Mouse (Mus musculus): ENCODE measurements at regions not wholly inside any gene's neighbourhood (a gene's known extent, or its start where the extent isn't known, plus 50 kb on each side); places are given as distances from the start of the nearest gene placed in this dataset.

DNA sequence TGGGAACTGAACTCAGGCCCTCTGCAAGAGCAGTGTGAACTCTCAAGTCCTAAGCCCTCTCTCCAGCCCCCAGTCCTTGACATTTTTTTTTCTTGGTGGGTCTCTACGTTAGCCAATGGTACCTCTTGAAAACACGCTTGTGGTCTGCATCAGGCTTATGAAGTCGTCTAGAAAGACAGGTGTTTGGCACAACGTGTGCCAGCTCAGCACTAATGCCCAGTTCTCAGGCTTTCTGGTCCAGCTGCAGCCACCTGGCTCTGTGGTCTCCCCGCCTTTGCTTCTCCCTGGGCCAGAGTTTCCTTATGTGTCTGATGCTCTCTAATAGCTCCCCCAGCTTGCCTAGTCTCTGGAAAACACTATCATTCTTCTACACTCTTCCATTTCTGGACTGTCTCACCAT, 117.2 kb upstream of the Hes1 start:
- no peak for DNase-seq (ENCODE audit: low read depth, low spot score)

DNA sequence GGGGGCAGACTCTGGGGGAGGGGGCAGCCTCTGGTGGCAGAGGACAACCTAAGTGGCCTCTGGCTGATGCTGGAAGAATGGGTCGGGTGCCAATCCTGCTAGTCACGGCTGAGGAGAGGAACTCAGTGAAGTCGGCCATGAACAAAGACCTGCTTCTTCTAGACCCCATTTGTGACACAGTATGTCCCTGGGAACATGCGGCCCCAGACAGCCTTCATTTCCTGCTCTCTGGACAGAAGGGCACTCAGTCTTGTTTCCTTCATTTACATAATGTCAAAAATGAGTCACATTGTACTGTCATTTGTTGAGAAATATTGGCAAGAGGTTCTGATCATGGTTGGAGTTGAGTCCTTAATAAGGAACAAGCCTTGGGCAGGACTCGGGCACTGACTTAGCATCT, 116.5 kb upstream of the Hes1 start:
- no peak for DNase-seq (ENCODE audit: low read depth, low spot score)

DNA sequence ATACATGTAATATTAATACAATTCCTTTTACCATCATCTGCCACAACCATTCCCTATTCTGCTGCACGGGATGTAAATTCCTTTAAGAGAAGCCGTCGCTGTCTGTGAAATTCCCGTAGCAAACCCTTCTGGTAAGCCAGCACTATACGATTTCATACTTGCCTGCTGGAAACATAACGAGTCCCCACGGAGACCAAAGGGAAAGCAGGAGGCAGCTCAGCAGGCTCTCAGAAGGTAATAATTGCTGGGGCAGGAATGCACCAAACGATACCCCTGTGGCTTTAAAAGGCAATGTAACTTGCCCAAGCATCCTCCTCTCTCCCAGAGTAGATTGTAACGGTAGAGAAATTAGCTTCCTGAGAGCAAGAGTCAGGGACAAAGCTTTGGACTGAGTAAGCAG, 114.0 kb upstream of the Hes1 start:
- no peak for DNase-seq (ENCODE audit: low read depth, low spot score)

DNA sequence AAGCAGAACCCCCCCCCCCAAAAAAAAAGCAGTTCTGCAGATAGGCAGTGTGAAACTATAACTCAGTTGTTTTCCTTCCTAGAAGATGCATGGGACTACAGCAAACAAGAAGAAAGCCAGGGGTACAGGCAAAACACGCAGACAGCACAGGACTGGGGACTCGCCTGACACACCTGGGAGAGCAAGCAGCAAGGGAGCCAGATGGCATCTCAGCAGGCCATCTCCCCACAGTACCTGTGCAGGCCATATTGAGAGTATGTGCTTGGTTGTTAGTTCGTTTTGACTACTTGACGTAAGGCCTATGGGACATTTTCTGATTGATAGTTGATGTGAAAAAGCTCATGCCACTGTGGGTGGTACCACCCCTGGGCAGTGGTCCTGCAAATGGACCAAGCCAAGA, 113.4 kb upstream of the Hes1 start:
- DNase-seq (ENCODE audit: low read depth, low spot score), result no peak

DNA sequence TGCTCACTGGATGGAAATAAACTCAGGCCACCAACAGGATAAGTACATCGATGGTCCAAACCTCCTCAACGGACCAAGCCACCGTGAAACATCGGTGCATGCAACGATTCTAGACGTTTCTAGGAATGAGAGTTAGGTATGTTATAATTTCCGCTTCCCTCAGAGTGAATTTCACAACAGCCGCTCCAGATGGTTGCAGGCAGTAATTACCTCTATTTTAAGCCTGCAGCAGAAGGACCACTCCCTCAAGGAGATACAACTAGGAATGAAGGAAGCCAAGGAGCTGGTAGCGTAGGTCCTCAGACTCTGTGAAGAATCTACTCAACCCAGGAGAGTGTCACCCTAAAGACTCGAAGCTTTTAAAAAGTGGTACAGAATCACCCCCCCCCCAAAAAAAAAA, 109.5 kb upstream of the Hes1 start:
- DNase-seq (ENCODE audit: low read depth, low spot score), result no peak

DNA sequence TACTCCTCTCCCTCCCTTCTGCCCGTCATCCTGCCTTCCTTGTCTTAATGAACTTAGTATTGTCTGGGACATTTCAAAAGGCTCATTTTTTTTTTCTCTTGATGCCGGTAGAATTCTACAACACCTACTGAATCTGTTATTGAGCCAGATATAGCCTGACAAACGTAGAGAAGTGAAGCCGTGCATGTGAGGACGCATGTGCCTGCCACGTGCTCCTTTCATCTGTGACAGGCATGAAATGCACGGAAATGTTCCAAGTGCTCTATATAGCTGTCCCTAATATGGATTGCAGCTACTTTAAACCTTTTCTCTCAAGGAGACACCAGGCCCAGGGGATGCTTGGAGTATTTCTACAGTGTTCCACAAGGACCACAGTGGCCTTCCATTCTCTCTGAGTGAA, 107.3 kb upstream of the Hes1 start:
- DNase-seq (ENCODE audit: low read depth, low spot score), result no peak

DNA sequence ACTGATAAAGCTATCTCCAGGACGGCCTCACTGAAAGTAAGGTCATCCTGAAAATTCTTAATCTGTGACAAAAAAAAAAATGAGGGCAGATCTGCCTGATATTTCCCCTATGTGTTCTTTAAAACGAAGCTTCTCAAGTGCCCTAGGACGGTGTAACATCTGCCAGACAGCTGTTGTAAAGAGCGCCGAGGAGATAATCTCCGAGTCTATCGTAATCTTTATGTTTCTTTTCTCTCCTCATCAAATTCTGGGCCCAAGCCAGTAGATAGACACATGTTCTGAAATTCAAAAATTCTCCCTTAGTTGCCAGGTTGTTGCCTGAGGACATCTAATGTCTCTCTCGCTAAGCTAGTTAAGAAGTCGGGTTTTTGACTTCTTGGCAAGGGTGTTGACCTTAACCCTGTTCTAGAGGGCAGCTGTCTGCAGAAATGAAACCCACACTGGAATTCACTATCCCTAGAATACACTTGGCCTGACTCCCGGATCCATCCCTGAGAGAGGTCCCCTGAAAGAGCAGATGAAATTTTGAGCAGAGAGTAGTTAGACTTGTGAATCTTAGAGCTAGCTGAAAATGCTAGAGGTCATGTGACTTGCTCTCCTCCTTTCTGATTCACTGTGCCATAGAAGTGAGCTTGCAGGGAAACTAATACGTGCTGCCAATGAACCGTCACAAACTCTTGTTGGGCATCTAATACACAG, 104.1 kb upstream of the Hes1 start:
- no peak for DNase-seq (ENCODE audit: low read depth, low spot score)

DNA sequence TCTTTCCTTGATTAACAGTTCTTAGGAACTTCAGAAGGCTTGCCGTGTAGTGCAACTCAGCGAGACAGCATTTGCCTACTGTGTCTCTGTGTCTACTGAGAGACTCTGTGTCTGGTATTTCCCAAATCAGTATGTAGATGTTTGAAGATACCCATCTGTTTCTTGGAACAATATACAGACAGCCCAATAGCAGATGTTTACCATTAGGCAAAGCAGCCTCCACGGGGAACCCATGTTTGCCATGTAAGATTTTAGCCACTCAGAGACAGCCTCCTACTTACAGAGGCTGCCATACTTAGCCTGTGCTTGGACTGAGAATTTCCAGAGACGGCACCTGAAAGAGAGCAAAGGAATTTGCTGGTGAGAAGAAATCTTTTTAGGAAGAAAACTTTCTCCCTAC, 100.9 kb upstream of the Hes1 start:
- DNase-seq (ENCODE audit: low read depth, low spot score), result no peak

DNA sequence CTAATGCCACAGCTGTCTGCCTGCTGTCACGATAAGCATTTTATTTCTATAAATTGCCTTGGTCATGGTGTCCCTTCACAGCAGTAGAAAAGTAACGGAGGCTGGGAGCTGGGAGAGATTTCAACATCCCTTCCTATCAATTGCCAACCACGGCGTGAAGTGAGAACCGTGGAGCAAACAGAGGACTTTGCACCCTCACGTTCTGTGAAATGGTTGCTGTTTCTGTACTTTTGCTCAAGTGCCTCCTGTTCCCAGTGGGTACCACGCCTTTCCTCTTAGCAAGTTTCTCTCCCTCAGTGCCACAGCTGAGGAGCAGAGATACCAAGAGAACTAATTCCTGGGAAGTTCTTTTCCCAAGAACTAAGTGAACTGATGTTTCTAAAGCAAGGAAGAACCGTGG, 99.6 kb upstream of the Hes1 start:
- no peak for DNase-seq (ENCODE audit: low read depth, low spot score)

DNA sequence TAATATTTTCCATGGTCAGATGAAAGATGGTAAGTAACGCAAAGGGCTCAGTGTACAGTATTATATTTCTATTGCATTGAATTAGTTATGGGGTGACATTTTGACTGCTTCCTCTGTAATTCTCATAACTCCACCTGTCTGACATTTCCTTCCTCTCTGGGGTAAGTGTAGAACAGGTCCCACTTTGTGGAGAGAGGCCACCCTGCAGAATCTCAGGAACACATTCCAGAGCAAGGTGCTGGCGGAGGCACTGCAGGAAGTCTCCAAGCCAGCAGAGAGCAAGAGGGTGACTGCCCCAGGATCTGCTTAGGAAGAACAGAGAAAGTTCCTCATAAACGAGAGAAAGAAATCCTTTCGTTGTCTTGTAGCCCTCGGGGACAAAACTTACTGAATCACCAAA, 95.4 kb upstream of the Hes1 start:
- no peak for DNase-seq (ENCODE audit: low read depth, low spot score)

DNA sequence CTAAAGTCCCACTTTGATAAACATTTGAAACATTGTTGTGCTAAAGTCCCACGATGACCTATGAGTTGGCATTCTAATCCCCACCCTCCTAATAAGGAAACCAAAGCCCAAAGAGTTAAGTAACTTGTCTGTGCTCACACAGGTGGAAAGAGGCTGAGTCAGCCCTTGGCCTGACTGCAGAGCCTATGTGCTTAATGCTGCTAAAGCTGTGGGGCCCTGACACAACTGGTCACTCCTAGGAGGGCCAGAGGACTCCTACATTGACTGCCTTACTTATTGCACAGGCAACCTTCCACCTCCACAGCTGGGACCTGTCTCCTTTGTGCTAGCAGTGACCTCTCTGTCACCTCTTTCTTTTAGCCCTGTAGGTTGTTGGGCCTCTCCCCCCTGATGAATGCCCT, 91.4 kb upstream of the Hes1 start:
- DNase-seq (ENCODE audit: low read depth, low spot score), result no peak

DNA sequence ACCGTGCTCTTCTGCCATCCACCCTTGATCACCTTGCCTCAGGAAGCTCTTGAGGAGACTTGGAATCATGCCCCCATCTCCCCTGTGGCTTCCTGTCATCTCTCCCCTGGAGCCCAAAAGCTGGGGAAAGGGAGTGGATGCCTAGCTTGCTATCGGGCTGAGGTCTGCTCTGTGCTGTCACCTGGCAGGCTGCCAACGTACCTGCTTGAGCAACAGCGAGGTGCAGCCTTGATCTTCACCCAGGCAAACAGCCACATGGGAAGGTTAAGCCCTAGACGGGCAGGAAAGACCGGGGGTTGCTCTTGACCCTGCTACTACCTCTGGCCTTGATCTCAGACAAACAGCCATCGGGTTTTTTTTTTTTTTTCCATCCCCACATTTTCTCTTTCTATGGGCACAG, 90.9 kb upstream of the Hes1 start:
- no peak for DNase-seq (ENCODE audit: low read depth, low spot score)

DNA sequence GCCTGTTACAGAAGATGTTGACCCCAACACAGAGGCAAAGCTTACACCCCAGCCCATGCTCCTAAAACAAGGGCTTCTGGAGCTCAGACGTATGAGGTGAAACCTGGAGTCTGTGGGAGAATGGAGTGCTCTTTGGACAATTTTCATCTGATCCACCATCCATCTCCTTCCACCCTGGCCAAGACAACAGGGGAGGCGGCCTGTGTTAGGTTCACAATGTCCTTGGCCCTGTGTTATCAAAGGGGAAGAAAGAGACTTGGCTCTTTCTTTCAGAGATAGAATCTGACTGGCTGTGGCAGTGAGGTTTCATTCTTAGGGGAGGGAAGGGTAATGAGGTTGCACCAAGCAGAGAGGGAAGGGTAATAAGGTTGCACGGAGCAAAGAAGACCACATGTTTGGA, 88.4 kb upstream of the Hes1 start:
- no peak for DNase-seq (ENCODE audit: low read depth, low spot score)

DNA sequence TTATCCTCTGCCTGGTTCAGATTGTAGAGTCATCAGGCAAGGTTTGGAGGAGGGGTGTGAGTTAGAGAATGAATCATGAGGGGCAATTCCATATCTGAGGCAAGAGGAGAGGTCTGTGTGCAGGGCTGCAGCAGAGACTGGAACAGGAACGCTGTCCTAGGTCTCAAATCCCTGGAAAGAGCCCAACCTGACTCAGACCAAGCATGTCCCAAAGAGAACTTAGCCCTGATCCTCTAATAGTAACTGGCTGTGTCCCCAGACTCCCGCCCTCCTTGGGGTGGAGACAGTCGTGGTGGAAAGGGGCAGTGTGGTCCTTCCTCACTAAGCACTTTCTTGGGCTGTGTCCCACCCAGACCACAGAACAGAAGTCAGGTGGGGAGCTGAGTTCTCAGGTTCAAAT, 87.2 kb upstream of the Hes1 start:
- DNase-seq (ENCODE audit: low read depth, low spot score), result no peak

DNA sequence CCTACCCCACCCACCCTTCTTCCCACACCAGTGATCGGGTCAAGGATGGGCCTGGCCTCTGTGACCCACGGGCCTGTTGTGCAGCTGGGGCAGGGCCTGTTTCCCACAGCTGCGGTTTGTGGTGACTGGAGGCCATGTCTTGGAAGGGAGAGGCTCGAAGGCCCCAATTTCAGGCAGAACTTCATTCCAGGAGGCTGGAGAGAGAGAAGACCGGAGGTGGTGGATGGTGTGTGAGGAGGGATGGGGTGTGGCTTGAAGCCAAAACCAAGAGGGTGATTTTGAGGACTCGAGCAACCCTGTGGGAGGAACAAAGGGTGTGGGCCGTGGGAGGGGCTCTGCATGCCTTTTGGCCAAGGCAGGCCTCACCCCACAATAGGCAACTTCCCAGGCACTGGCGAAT, 86.5 kb upstream of the Hes1 start:
- no peak for DNase-seq (ENCODE audit: low read depth, low spot score)

DNA sequence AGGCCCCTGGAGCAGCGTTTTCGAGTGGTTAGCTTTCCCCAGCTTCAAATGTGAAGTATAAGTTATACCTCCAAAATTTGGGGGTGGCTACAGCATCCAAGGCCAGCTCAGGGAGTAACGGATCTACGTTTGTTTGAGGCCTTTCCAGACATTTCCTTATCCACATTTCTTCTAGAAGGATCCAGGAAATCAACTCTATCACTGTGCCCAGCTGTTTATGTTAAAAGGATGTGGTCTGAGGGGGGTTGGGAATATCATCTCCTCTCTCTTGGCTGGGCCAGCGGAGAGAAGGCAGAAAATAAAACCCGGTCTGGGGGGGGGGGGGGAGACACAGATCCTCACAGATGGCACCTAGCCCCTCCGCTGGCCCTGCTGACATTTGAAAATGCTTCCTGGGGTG, 85.1 kb upstream of the Hes1 start:
- DNase-seq (ENCODE audit: low read depth, low spot score), result no peak

DNA sequence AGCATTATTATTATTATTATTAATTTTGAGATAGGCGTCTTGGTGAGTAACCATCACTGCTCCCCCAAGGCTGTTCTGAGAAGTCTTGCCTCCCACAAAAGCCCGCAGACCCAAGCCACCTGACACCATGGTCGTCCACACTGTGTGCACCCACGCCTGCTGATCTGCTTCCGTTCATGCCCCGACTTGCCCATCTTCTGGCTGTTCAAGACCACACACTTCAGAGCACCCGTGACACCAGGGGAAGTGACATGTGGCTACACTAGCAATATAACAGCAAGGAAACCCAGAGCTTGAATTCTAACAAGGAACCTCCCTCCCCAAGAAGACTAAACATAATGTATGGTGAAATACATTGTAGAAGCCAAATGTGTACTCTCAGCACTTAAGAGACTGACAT, 82.6 kb upstream of the Hes1 start:
- DNase-seq (ENCODE audit: low read depth, low spot score), result no peak

DNA sequence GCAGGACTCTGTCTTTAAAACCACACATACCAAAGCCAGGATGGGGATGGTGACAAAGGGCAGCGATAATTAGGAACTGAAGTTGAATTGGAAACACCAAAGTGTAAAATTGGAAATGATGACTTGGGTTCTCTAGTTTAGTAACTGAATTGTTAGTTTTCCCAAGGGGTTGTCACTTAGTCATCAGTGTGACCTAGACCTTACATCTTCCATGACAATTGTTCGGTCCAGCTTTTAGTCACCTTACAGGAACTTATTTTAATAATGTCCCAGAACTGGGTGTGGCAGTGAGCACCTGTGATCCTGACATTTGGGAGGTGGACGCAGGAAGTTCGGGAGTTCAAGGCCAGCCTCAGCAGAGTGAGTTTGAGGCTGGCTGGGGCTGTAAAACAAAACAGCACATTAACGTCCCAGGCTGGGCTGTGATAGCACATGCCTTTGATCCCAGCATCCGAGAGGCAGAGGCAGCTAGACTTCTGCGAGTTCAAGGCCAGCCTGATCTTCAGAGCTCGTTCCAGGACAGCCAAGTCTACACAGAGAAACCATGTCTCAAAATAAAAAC, 81.9 kb upstream of the Hes1 start:
- no peak for DNase-seq (ENCODE audit: low read depth, low spot score)

DNA sequence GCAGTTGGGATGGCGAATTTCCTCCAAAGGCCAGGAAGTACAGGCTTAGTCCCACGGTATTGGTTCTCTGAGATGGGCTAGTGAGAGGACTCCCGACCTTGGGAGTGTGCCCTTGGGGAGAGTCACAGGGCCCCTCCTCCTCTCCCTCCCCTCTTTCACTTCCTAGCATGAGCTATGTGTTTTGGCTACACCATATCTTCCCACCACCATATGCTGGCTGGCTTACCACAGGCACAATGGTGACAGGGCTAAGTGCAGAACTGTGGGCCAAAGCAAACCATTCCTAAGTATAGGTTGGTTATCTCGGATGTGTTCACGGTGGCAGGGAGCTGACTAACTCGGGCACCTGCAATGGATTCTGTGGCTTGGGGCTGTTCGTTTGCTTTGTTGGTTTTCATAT, 81.0 kb upstream of the Hes1 start:
- no peak for DNase-seq (ENCODE audit: low read depth, low spot score)

DNA sequence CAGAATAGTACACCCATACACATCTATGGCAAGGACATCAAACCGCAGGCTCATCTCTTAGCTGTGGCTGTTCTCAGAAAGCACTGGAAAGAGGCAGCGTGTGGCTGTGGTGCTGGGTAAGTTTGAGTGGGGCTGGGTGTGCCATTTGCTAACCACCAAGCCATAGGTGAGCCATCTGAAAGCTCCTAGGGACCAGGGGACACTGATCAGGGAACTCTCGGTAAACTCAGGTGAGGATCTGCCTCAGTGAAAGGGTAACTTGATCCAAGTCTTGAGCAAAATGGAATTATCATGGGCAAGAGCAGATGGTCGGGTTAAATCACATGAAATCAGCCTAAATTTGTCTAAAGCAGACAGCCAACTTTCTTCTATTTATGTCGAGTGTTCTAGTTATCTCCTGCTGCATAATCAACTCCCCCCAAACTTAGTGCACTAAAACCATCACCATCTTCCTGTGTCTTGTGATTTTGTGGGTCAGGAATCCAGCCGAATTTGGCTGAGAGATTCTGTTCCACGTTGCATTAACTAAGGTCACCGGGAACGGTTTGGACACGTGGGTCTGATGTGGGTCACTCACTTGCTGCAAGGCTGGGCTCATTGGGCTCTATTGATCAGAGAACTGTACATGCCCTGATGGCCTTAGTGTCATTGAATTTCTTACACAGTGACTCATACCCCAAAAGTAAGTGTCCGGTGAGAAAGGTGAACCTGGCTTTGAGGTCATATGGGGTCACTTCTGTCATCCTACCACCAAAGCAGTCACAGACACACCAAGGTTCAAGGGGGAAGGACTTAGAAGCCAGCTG, 78.9 kb upstream of the Hes1 start:
- DNase-seq (ENCODE audit: low read depth, low spot score), result no peak

DNA sequence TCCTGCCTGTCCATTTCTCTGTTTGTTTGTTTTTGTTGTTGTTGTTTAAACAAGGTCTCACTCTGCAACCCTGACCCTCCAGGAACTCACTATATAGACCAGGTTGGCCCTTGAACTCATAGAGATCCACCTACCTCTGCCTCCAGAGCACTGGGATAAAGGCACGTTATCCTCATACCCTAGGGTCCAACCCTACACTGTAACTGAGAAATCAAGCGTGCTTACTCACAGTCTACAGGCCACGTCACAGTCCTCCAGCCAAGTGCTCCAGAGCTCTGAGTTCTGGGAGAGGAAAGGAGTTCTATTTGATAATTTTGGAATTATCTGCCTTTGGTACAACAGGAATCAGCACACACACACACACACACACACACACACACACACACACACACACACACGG, 76.6 kb upstream of the Hes1 start:
- DNase-seq (ENCODE audit: low read depth, low spot score), result no peak

DNA sequence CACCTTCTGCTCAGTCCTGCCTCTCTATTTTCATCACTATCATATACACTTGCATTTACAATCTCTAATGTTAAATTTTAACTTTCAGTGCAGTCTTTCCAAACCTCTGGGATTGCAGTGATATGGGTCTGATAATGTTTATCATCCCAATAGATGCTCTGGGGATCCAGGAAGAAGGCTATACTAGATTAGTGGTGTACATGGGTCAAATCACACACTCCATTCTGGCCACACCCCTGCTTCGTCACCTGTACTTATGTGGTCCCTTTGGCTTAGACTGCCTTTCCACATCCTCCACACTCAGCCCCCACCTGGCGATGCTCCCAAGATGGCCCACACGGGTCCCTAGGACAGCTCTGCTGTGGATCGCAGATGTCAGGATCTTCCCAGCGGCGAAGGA, 76.2 kb upstream of the Hes1 start:
- no peak for DNase-seq (ENCODE audit: low read depth, low spot score)

DNA sequence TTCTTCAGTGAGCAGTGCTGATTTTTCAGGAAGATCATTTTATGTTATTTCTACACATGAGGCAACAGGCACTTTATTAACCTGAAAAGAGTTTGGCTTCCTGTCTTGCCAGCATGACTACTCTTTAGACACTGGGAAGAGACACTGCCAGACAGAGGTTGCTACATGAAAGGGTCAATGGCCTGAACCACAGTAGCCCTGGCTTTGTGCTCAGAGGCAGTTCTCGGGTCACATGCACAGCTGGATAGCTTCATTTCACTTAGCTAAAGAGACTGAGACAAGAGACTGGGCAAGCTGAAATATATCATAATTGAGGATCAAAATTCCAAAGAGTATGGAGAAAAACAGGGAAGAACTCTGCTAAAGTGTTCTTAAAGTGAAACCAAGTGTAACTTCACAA, 74.9 kb upstream of the Hes1 start:
- DNase-seq (ENCODE audit: low read depth, low spot score), result no peak

Data from CD4-positive helper T cell, adult 2 months (primary cell).